Mouse (Mus musculus): ENCODE measurements around the gene Sptb.

The Sptb gene

GRCm38 (mm10) chr12:76608241-76608640 lies 102.1 kb downstream of the Sptb start:
- DNase-seq (ENCODE audit: low spot score in 2 of 2): no peak

GRCm38 (mm10) chr12:76605837-76606236 lies 104.5 kb downstream of the Sptb start:
- no peak for DNase-seq (ENCODE audit: low spot score in 2 of 2)

- no peak for DNase-seq (ENCODE audit: low spot score in 2 of 2)
These were observed 105.8 kb downstream of the Sptb start for GRCm38 (mm10) chr12:76604546-76604945.

- no peak for DNase-seq (ENCODE audit: low spot score in 2 of 2)
These were observed 106.6 kb downstream of the Sptb start for GRCm38 (mm10) chr12:76603779-76604178.

- DNase-seq (ENCODE audit: low spot score in 2 of 2): no peak
These were observed 112.0 kb downstream of the Sptb start for GRCm38 (mm10) chr12:76598196-76598928.

GRCm38 (mm10) chr12:76597577-76598100 lies 112.7 kb downstream of the Sptb start:
- DNase-seq (ENCODE audit: low spot score in 2 of 2): no peak

- peak; percentile 79 to 82 for DNase-seq (ENCODE audit: low spot score in 2 of 2)
These were observed 113.9 kb downstream of the Sptb start for GRCm38 (mm10) chr12:76596292-76597023.

GRCm38 (mm10) chr12:76595830-76596229 lies 114.5 kb downstream of the Sptb start:
- DNase-seq (ENCODE audit: low spot score in 2 of 2): peak; percentile 52 to 53

GRCm38 (mm10) chr12:76594556-76594955 lies 115.8 kb downstream of the Sptb start:
- DNase-seq (ENCODE audit: low spot score in 2 of 2): no peak

GRCm38 (mm10) chr12:76593839-76594322 lies 116.5 kb downstream of the Sptb start:
- DNase-seq (ENCODE audit: low spot score in 2 of 2): peak; percentile 79 to 81

GRCm38 (mm10) chr12:76593254-76593653 lies 117.1 kb downstream of the Sptb start:
- DNase-seq (ENCODE audit: low spot score in 2 of 2): no peak

GRCm38 (mm10) chr12:76592213-76592612 lies 118.1 kb downstream of the Sptb start:
- peak; percentile 60 to 64 for DNase-seq (ENCODE audit: low spot score in 2 of 2)

- DNase-seq (ENCODE audit: low spot score in 2 of 2): no peak
These were observed 119.3 kb downstream of the Sptb start for GRCm38 (mm10) chr12:76591037-76591436.

- DNase-seq (ENCODE audit: low spot score in 2 of 2): no peak
These were observed 120.8 kb downstream of the Sptb start for GRCm38 (mm10) chr12:76589531-76589930.

GRCm38 (mm10) chr12:76587357-76587756 lies 123.0 kb downstream of the Sptb start:
- no peak for DNase-seq (ENCODE audit: low spot score in 2 of 2)

GRCm38 (mm10) chr12:76585028-76585427 lies 125.3 kb downstream of the Sptb start:
- DNase-seq (ENCODE audit: low spot score in 2 of 2): no peak

GRCm38 (mm10) chr12:76583454-76583853 lies 126.9 kb downstream of the Sptb start:
- DNase-seq (ENCODE audit: low spot score in 2 of 2): no peak

- DNase-seq (ENCODE audit: low spot score in 2 of 2): no peak
These were observed 127.5 kb downstream of the Sptb start for GRCm38 (mm10) chr12:76582841-76583240.

- no peak for DNase-seq (ENCODE audit: low spot score in 2 of 2)
These were observed 128.2 kb downstream of the Sptb start for GRCm38 (mm10) chr12:76582139-76582538.

- no peak for DNase-seq (ENCODE audit: low spot score in 2 of 2)
These were observed 130.5 kb downstream of the Sptb start for GRCm38 (mm10) chr12:76579806-76580205.

GRCm38 (mm10) chr12:76578465-76578864 lies 131.9 kb downstream of the Sptb start:
- no peak for DNase-seq (ENCODE audit: low spot score in 2 of 2)

GRCm38 (mm10) chr12:76577858-76578257 lies 132.5 kb downstream of the Sptb start:
- DNase-seq (ENCODE audit: low spot score in 2 of 2): no peak

GRCm38 (mm10) chr12:76576806-76577205 lies 133.5 kb downstream of the Sptb start:
- DNase-seq (ENCODE audit: low spot score in 2 of 2): no peak
